Mouse (Mus musculus) megakaryocyte, adult 5-6 weeks (primary cell): Measurements from ENCODE around the gene Pitx1. TPM values are rescaled to one million over a fixed set of nuclear protein-coding genes. Genes with fewer than 3 reads are reported as not detected.

ENCODE experiments used
- ATAC-seq: 2 replicates; pipeline ENCODE4 v1.8.0; 2016; ENCODE audit warnings: mild to moderate bottlenecking, inconsistent platforms; ENCODE audit not compliant: poor library complexity, severe bottlenecking
- total RNA-seq, 2 experiments: library from RNA; stranded (forward) in 1 of 2; stranded (reverse) in 1 of 2; fragments of 153-499, 151-499 nt in 1 of 2; fragments of 221-1000, 200-1000 nt in 1 of 2; gene quantifications; 2 replicates each; pipeline versions ENCODE4 v1.2.3 to v1.2.4; 2015 to 2017

Gene Pitx1
- total RNA-seq, 2 experiments from 2014 or later: not detected

DNA sequence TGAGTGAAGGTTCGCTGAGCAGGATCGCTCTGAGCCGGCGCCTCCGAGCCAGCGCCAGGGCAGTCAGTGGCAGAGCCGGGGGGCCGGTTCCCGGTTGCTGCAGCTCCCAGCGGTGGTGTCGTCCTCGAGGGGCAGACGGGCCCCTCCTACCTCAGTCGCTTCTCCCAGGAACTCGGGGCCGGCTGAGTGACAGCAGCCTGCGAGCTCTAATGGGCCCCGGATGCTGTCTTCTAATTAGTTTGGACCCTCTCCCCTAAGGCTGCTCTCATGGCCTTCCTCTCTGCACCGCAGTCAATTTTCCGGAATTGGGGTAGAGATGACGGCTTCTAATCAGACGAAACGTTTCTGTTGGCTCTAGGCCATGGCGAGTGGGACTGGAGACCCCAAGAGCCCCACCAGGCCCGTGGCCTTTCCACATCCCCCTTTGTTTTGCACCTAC lies 4.3 kb downstream of the Pitx1 start:
- no peak for ATAC-seq

DNA sequence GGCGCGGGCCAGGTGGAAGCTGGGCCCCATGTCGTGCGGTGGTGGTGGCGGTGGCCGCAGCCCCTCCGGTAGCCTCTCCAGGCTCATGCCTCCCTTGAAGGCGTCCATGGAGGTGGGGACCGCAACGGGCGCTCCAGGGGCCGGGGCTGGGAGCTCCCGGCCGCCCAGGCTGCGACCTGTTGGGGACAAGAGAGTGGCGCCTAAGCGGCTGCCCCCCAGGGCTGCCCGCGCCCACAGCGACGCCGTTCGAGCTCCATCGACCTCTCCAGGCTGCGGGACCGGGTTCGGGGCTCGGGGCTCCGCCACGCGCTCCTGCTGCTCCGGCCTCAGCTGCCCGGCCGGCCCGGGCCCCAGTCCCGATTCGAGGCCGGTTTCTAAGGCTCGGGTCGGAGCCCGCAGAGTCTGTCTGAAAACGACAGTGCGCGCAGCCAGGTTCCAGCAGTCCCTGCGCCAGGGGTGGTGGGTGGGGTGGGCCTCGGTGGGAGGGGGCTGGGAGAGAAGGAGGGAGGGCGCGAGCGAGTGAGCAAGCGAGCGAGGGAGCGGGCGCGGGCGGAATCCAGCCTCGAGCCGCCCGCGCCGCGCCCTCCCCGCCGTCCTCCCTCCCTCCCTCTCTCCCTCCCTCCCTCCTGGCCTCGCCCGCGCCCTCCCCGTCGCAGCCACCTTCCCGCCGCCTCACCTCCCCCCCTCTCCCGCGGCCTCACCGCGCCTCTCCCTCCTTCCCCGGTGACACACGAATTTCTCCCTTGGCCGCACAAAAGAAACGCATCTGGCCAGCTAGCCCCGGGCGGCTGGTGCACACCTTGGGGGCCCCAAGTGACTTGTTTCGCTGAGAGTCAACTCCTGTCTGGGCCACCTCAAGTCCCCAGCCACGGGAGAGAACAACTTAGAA lies 4.9 kb downstream of the Pitx1 start:
- ATAC-seq: no peak

- ATAC-seq: no peak
Observed at GRCm38 (mm10) chr13:55830081-55830832, 5.7 kb downstream of the Pitx1 start.

DNA sequence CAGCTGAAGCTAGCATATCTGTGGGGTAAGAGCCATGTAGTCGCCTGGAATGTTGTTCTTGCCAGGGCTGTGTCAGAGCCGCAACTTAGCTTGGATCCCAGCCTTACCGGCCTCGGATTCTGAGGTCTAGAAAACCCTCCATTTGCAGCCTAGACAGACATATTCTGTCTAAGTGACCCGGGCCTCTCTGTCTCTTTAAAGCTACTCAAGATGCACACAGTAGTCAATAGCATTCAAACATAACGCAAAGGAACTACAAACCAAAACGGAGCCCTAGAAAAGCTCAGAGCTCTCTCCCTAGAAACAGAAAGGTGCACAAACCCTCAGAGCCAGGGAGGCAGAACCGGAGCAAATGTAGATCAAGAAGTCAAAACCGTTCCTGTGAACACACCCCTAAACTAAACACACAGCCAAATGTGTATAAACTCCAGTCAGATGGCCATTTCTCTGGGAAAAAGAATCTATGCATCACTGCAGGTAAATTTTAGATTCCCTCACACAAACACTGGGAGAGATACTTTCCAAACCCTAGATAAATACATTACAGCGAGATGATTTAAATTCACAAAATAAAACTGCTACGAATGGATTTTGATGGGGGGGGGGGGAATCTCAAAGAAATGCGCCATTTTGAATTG lies 6.9 kb downstream of the Pitx1 start:
- ATAC-seq: no peak

DNA sequence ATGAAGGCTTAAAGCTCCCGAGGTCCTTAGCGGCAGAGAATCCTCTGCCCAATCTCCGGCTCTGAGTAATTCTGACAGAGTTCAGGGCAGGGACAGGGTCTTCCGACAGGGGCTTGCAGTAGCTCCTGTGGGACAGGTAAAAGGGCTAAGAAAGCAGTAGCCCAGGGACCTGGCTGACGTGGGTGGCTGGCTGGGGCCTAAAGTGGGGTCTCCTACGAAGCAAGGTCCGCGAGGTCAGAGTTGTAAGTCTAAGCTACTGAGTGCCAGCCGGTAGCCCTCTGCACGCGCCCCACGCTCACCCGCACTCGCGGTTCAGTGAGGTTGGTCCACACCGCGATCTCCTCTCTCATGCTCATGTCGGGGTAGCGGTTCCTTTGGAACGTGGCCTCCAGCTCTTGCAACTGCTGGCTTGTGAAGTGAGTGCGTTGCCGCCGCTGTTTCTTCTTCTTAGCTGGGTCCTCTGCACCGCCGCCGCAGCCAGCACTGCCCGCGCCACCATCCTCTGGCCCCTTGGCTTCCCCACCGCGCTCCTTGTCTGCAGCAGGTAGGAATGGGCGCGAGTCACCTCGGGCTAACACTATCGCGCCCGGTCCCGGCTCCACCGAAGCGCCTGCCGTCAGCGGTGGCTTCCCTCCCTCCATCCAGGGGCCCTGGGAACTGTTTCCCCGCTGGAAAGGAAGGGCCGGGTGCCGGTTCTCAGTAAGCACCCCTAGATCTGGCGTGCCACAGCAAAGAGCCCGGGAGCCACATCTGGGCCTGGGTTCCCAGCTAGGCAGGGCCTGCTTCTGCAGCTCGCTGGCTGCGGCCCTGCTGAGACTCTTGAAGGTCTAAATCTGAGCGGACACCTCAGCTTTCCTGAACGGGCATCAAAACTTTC lies 7.6 kb downstream of the Pitx1 start:
- ATAC-seq: no peak

DNA sequence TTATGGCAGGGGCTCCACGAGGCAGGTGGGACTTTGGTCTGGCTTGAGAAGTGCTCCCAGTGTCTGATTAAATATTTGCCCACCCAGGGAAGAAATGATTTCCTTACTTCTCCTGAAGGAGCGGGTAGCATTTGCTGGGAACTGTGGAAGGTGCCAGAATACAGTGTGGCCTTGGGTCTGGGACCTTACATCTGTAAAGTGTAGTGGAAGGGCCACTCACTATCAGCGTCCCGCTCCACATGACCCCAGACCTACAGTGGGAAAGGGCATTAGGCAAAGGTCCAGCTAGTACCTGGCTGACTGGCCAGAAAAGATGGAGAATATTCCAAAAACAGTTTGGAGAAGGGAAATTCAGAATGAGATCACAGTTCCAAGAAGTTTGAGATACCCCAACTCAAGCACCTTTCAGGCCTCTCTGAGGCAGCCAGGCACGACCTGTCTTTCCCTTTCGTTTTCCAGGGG lies 8.3 kb downstream of the Pitx1 start:
- ATAC-seq: no peak

DNA sequence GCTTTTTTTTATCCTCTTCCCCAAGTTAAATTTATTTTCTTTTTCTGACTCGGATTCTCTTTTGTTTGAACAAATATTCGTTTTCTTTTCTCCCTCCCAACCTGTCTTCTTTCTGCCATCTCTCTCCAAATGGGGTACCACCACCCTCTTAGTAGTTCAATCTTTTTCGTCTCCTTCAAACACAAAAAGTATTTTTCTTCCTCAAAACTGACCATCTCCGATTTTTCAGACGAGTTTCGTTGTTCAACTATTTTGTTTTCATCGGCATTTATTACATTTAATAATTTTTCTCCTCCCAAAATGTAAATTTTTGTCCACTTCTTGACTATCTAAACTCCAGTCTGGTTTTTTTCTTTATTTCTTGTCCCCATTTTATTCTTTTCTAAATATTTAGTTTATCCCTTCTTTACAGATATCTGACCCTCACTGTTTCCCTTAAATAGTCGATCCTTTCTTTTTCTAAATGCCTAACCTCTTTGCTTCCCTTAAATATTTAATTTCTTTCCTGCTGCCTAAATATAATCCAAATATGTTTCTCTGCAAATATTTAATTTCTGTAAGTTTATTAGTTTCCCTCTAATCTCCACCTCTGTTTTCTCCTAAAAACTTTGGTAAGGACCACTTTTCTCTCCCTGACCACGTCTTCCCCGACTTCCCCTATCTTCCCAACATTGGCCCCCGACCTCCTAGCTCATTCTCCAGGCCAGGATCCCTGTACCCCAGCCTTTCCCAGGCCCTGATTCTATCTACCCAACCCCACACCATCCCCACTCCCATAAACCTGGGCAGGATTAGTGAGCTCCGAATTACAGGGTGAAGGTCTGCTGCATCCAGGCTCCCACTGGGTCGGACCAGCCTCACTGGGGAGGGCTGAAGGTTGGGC lies 9.0 kb downstream of the Pitx1 start:
- no peak for ATAC-seq

DNA sequence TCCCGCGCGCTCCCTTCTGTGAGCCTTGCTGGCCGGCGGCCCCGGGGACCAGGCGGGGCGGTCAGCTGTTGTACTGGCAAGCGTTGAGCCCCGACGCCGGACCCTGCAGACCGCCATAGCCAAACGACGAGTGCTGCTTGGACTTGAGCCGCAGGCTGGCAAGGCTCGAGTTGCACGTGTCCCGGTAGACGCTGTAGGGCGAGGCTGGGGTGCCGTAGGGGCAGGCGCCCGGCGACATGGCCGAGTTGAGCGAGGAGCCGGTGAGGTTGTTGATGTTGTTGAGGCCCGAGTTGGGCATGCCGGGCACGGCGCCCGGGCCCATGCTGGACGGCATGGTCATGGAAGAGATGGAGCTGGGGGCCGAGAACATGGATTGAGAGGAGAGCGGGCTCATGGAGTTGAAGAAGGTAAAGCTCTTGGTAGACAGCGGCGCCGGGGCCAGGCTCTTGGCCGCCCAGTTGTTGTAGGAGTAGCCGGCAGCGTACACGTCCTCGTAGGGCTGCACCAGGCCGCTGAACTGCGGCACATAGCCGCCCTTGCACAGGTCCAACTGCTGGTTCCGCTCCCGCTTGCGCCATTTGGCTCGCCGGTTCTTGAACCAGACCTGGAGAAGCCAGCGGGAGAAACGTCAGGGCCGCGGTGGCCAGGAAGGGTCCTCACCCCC lies 9.9 kb downstream of the Pitx1 start:
- no peak for ATAC-seq

DNA sequence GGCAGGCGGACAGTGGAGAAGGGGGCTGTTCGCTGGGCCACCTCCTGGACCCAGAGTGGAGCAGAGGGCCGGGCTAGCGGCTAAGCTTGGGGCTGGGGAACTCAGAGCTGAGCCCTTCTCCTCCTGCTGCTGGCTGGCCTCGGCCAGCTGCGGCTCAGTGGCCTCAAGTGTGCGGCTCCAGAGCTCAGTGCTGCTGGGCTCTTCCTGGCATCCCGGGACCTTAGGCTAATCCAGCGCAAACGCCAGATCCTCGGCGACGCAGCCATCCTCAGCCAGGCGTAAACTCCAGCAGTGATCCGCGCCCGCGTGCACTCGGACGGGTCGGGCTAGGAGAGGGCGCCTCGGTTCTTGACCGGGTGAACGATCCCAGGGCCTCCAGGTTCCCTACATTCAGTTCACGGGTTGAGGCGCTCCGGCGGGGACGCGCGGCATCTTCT lies 10.7 kb downstream of the Pitx1 start:
- ATAC-seq: no peak

GRCm38 (mm10) chr13:55824151-55824945 lies 11.6 kb downstream of the Pitx1 start:
- ATAC-seq: no peak

DNA sequence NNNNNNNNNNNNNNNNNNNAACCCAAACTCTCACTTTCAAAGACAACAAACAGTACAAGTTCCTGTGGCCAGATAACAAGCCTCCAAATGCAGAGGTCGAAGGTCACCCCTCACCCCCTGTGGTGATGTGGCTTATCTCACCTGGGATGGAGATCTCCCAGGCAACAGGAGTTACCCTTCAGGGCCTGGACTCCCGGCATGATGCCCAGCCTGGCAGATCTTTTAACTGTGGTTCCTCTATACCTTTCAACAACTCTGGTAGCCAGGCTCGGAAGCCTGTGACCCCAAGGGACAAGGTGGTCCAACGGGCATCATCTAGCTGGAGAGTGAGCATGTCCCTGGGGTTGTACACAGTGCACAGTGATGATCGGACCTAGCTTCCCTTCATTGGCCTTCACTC lies 13.5 kb downstream of the Pitx1 start:
- no peak for ATAC-seq

GRCm38 (mm10) chr13:55814834-55815233 lies 21.2 kb downstream of the Pitx1 start:
- no peak for ATAC-seq

DNA sequence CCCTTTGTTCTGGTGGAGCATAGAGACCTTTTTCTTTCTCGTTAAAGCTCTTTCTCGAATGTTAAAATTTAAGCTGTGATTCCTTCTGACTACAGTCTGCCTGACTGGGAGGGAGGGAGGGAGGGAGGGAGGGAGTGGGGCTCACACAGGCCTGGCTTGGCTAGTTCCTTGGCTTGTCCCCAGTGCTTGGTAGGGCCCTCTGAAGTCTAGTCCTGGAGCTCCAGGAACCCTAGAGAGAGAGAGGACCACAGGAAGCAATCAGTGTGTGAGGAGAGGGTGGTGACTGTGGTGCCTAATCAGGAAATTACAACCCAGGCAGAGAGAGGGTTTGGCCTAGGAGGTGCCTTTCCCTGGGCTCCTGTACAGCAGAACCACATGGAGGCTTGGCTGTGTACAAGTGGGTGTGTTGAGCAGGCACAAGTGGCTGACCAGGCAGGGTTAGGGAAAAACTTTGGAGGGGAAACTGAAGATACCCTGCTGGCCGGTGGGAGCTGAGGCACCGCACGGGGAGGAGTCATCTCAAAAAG lies 22.4 kb downstream of the Pitx1 start:
- no peak for ATAC-seq

- ATAC-seq: no peak
Observed at GRCm38 (mm10) chr13:55810947-55811346, 25.0 kb downstream of the Pitx1 start.

- ATAC-seq: no peak
Observed at GRCm38 (mm10) chr13:55809707-55810106, 26.3 kb downstream of the Pitx1 start.

GRCm38 (mm10) chr13:55809041-55809623 lies 26.9 kb downstream of the Pitx1 start:
- ATAC-seq: no peak

- no peak for ATAC-seq
Observed at GRCm38 (mm10) chr13:55803973-55804372, 32.0 kb downstream of the Pitx1 start.
